Mouse (Mus musculus) cerebellum, adult 9-10 months (tissue): ENCODE measurements at regions not wholly inside any gene's neighbourhood (a gene's known extent, or its start where the extent isn't known, plus 50 kb on each side); places are given as distances from the start of the nearest gene placed in this dataset.

Experiments
- DNase-seq: peaks from one replicate; pipeline ENCODE4 v3.0.0; 2022

- DNase-seq = no peak
Measured at GRCm38 (mm10) chr3:52685434-52686181, 331.4 kb downstream of the Cog6 start.

DNA sequence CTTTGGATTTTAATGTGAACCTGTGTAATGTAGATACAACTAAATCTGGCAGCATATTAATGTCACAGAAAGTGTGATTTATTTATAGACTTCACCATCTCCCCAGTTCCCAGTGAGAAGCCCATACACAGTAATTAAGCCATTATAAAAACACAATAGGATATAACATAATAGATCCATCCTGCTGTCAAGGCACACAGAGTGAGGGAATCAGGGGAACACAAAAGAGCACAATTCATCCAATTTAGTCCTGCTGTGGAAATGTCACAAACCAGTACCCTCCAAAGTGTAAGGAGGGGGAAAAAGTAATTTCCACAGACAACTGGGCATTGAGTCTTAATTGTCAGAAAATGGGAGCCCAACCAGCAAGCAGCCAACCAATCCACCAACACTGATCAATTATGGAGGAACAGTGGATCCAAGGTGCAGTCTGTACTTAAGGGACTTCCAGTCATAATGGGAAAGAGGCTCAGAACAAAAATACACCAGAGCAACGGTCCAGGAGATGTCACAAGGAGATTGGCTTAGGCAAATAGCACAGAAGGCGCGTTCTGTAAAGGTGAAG is 336.1 kb downstream of the Cog6 start:
- DNase-seq = no peak

- no peak for DNase-seq
Measured at GRCm38 (mm10) chr3:52676886-52677670, 340.0 kb downstream of the Cog6 start.

- DNase-seq = no peak
Measured at GRCm38 (mm10) chr3:52670628-52671028, 346.4 kb downstream of the Cog6 start.

- DNase-seq = no peak
Measured at GRCm38 (mm10) chr3:52663161-52663602, 353.9 kb downstream of the Cog6 start.

DNA sequence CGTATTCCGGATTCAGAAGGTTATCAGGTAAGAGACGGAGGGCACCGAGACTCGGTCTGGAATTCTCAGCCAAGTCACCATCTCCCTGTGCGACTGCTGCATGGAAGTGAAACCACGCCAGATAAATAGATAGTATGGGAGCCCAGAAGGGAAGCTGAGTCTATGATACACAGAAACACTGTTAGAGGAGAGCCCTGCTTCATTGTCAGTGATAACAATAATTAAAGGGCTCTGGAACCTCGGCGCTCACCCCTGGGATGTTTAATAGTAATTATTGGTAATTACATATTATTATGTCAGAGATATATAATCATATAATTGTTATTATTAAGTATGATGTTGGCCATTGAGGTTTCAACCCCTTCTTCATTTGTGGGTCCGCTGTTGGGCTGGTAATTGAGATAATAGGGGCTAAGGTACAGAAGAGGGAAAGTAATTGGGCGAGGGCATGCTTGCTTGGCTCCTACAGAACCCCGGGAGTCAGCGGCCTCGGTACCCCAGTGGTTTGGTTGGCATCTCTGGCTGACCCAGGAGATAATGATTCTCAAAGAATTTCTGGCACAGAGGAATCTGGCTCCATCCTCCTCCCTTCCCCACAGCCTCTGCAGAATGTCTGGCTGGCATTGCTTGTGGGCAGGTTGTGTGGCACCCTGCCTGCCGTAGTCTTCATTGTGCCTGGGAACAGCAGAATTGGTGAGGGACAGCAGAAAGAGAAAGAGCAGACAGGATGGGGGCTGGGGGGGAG is 354.7 kb downstream of the Cog6 start:
- DNase-seq = peak; percentile 69

DNA sequence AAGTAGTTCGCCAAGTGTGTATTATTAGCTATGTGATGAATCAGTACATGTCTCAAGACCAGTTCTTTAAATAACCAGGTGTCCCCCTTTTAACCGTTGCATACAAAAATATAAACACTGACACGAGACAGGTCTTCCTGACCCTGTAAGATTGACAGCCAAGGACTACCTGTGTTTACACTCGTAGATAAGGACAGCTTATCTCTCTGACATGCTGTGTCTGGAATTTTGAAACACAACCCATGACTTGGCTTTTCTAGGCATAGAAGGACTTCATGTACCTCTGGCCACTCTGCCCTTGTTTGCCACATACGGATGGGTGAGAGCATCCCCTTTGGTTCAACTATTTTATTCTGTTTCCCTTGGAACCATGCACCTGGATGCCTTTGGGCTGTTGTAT is 364.0 kb downstream of the Cog6 start:
- DNase-seq = no peak

- no peak for DNase-seq
Measured at GRCm38 (mm10) chr3:52652476-52652870, 364.6 kb downstream of the Cog6 start.

GRCm38 (mm10) chr3:52651862-52652475 is 365.1 kb downstream of the Cog6 start:
- no peak for DNase-seq

- DNase-seq = no peak
Measured at GRCm38 (mm10) chr3:52650071-52650470, 367.0 kb downstream of the Cog6 start.

DNA sequence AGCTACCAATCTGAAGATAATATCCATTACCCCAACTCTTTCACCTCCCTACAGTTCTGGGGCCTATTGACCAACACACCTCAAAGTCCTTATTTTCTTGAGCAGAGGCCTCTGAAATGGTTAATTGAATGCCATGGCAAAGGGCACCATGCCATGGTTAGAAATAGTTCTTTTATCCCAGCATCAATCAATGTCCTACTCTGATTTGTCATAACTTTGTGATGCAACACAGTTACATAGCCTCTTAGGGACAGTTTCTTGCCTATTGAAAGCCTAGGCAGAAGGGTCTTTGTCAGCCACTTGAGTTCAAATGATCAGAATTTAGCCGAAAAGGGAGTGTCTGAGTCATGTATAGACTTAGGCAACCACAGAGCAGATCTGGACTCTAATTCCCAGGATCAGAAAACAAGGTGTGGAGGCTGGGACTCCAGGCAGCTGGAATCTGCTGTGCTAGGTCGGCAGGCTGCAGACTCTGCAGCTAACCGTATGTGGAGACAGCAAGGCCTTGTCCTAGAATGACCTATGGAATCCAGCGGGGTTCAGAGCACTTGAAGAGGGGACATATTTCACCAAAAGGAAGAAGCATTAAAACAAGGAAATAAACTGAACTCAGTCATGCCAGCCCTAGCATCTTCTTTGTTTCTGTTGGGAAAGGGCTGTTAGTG is 368.1 kb downstream of the Cog6 start:
- no peak for DNase-seq

- DNase-seq = no peak
Measured at GRCm38 (mm10) chr3:52647900-52648299, 369.1 kb downstream of the Cog6 start.

- DNase-seq = no peak
Measured at GRCm38 (mm10) chr3:52647161-52647692, 369.8 kb downstream of the Cog6 start.

- no peak for DNase-seq
Measured at GRCm38 (mm10) chr3:52645156-52645555, 371.9 kb downstream of the Cog6 start.

GRCm38 (mm10) chr3:52644178-52645128 is 372.6 kb downstream of the Cog6 start:
- no peak for DNase-seq

GRCm38 (mm10) chr3:52643796-52644177 is 373.2 kb downstream of the Cog6 start:
- no peak for DNase-seq

DNA sequence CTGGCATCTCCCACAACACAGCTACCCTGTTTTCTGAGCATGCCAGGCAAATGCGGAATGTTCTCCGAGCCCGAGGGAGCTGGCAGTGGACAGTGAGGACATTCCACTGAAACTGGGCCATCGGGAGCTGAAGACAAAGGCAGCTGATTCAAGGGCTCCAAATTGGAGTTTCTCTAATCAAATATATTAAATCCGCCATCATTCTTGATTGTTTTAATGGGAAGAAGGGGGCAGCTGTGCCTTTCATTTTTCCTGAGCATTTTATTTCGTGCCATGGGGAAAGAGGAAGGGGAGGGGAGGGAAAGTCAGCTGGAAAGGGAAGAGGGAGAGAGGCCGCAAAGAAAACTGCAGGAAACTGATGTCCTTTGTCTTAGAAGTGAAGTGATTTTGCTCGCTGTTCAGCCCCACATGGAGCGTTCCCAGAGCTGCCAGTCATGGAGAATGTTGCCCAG is 373.9 kb downstream of the Cog6 start:
- DNase-seq = no peak

GRCm38 (mm10) chr3:52641226-52642181 is 373.4 kb downstream of the Foxo1 start:
- DNase-seq = peak; percentile 36
